Mouse (Mus musculus) heart, adult 9 months (tissue): Measurements from ENCODE around the gene Lhx9.
A peak's percentile ranks its signal among the peaks of the same experiment; 100 is the strongest.

ENCODE experiments used
- DNase-seq, 2 experiments: peaks; one replicate each; pipeline ENCODE4 v3.0.0; 2022; ENCODE audit warnings: low spot score in 2 of 2

The Lhx9 gene

DNA sequence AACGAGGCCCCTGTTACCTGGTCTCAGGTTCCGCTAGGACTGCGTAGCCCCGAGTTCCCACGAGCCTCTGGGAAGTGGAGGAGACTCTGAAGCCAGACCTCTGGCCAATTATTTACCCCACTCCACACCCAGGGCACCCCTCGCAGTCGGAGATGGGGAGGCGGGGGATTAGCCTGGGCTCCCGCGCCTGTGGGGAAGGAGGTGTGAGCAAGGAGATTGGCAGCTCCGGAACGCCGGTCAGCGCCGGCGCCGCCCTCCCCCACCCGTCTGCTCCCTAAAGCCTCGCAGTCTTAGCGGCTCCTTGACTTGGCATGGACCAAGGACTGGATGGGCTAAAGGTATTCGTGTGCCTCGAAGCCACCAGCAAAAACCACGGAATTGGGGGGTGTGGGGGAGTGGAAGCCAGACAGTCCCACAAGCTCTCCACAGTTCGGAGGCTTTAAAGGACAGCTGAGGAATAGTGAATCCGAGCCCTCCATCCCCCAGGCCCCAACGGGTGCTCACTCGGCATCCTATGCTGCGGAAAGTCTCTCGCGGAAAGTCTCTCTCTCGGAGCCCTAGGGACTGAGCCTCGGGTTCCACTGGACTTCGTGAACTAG lies at the start of gene Lhx9:
TSS of gene Lhx9 (minus strand) at position 67 of the 599 bp plus-strand sequence.
- no peak for DNase-seq

- DNase-seq, result no peak
Observed at GRCm38 (mm10) chr1:138896088-138896487, 47.7 kb upstream of the Lhx9 start.

DNA sequence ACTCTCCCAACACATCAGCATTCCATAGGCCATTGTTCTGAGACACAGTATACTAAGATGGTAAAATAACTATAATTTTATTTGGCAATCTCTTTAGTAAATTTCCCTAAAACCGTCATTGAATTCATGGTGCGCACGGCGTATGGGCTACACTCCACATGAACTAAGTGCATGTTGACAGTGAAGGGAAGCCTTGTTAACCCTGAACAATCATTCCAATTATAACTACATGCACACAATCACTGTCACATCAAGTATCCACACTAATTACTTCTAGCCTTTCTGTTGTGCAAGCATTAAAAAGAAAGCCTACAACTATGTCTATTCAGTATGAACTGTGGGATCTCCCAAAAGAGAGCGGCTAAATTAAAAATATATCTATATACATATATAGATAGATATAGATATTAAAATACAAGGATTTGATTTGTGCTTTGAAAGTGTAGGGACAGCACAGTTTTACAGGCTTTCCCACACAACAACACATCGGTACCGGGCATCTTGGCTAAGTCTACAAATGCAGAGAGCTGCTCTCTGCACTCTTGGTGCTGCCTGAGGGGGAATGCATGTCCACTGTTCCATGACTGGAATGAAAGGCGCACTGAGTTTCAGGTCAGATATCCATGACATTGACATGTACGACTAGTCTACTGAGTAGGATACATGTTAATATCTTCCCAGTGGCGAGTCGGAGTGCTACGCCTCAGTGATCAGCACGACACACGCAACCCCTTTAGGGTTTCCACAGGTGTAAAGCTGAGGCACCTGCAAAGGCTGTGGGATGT lies 29.3 kb upstream of the Lhx9 start:
- no peak for DNase-seq

DNA sequence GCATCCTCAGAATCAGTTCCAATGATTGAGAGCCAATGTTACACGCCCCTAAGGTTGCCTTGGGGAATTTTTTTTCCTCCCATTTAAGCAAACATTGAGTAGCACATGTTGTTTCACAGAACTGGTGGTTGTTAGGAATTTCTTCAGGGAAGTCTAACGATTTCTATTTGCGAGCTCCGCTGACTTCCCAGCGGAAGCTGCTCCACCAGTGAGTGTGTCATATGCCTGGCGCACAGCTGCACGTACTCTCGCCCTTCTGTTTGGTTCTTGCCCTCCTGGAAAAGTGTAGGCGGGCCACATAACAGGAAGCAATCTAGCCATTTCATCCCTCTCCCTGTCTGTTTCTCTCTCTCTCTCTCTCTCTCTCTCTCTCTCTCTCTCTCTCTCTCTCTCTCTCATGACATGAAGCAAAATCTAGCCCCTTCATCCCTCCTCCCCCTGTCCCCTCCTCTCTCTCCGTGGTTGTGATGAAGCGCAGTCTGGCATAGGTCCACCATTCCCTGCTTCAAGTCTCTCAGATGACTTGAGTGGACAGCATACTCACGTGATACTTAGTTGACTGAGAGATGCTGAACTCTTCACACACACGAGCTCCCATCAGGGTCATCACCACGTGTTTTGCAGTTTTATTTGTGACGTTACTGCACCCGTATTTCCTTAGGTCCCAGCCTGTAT lies 28.1 kb upstream of the Lhx9 start:
- DNase-seq, result no peak

DNA sequence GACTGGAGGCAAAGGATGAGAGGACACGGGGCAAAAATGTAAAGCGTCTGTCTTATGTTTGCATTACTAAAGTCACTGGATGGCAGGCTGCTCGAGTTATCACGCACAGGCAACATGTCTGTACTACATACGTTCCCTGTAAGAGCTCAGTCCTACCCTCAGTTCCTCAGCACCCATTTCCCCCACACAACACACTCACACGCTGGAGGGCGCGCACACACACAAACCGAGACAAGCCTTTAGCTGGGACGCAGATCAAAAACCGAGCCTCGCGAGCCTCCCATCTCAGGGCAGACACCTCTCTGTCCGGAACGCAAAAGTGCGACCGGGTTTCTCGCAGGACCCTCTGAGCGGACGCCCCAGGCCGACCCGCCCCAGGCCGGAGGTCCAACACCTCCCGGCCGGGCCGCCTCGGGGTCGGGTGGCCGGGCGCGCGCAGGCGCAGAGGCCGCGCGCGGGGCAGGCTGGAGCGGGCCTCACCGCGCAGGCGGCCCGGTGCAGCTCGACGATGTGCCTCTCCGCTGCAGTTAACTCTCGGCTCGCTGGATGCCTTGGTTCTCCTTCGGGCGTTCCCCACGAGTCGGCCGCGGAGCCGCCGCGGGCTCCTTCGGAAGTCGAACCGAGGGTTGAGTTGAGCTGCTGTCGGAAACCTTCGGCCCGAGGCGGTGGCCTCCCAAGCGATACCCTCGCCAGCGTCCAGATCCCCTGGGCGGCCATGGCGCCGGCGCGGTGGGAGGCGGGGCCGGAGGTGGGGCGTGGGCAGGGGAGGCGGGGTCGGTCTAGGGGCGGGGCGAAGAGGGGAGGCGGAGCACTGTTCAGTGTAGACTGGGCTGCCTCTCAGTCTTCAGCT lies 7.9 kb upstream of the Lhx9 start, which contains the start of gene 2310009B15Rik:
TSS of gene 2310009B15Rik (minus strand) at position 752 of the 850 bp plus-strand sequence.
- DNase-seq, result peak; percentile 84 to 85

- DNase-seq, result no peak
Observed at GRCm38 (mm10) chr1:138850823-138851222, 2.4 kb upstream of the Lhx9 start.

- no peak for DNase-seq
Observed at GRCm38 (mm10) chr1:138850161-138850539, 1.8 kb upstream of the Lhx9 start.

GRCm38 (mm10) chr1:138849531-138850160 lies 1.3 kb upstream of the Lhx9 start:
- no peak for DNase-seq

GRCm38 (mm10) chr1:138848026-138848425 lies 351 bp downstream of the Lhx9 start:
- DNase-seq, result no peak

DNA sequence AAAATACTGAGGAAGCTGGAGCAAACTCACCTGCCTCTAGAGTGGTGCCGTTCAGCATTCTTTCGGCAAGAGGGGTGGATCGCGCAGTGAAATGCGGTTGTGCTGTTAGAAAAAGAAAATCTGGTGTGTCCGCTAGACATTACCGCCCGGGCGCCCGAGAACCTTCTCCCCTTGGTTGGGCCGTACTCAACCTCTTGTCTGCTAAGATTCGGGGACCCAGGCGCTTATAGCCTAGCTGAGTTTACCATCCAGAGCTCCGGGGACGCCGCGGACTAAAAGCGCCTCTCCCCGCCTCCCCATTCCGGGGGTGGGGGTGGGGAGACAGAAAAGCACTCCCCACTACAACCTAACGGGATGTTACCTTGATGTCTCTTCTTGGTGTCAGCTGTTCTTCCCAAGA lies 1.2 kb downstream of the Lhx9 start:
- DNase-seq, result no peak

DNA sequence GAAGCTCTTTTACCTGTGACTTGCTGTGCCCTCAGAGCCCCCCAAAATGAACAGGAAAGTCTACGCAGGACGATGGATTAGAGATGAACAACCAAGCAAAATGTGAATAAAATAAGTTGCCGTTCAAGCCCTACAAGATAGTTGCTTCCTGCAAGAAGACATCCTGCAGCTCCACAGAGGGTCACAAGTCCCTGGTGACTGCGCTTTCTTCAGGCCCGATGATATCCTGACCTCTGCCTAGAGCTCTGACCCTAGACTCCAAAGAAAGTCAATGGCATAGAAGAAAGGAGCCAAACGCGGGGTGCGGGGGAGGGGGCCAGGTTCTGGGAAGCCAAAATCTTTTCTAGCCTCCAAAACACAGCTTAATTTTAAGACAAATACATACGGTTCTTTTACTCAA lies 1.8 kb downstream of the Lhx9 start:
- no peak for DNase-seq

DNA sequence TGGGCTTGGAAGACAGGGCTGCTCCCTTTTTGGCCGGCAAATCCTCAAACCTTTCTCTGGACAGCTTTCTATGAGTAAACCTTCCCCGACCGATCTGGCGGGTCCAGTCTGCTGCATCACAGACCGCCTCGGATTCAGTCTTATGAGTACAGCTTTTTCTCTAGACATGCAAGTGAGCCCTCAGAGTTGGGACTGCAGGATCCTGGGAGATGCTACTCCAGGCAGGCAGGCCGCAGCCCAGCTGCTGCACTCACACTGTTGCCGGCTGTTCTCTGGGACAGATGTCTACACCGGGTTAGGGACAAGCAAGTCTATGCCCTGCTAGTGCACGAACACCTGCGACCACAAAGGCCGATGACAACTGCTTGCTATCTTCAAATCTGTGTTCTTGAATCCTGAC lies 2.2 kb downstream of the Lhx9 start:
- no peak for DNase-seq

DNA sequence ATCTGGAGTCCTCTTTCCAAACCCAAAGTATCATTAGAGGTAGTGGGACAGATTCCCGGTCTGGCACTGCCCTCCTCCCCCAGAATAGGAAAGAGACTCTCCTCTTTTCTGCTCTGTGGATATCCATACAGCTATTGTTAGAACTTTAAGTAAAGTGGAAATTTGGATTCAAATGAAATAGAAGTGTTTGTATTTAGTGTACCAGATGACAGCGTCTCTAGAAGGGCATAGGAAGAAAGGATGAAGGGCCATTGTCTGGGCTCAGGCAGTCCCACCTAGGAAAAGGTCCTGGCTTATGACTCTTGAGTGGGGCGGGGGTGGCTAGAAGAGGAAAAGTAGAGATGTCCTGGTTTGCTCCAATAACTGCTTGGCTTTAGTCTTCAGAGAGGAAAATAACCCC lies 2.9 kb downstream of the Lhx9 start:
- DNase-seq, result no peak

DNA sequence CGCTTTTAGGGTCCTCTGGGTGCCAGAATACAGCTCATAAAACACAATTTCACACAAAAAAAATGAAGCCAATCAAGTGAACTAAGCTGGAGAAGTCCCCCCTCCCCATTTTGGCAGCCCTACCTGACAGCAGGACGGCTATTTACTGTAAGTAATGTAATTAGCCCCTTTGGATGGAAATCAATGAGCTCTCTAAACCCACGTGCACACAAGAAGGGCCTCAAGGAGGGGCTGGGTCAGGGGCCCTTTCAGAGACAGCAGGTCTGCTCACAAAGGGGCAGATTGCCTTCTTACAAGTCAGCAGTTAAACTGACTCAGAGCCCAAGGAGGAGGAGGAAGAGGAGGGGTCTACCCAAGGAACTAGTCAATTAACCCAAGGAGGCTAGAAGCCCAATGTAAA lies 4.2 kb downstream of the Lhx9 start:
- no peak for DNase-seq

DNA sequence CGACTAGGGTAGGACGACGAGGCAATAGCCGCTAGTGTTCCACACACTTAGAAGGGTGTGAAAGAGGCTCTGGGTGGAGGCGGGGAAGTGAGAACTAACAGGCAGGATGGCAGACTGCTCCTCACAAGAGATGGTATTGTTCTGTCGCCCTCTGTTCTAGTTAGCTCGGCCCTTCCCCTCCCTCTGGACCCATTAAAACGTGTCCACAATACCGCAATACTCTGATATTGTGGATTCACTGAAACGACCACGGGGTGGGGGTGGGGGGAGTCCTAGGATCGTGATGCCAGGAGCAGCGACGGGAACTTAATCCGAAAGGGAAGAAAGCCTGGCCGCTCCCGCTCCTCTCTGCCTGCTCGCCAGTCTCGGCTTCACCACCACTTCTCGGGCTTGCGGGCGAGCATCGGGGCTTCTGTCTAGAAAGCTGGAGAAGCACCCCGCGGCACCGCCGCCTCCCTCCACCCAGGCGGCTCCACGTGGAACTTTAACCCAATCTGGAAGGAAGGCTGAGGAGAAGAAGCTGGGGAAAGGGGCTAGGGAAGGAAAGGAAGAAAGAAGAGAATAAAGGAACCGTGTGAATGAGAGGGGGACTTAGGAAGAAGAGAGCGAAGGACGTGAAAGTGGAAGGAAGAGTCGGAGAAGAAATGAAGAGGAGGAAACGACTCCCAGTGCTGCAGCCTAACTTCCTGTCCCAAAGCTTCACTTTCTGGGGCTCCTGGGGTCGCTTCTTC lies 4.9 kb downstream of the Lhx9 start:
- no peak for DNase-seq

DNA sequence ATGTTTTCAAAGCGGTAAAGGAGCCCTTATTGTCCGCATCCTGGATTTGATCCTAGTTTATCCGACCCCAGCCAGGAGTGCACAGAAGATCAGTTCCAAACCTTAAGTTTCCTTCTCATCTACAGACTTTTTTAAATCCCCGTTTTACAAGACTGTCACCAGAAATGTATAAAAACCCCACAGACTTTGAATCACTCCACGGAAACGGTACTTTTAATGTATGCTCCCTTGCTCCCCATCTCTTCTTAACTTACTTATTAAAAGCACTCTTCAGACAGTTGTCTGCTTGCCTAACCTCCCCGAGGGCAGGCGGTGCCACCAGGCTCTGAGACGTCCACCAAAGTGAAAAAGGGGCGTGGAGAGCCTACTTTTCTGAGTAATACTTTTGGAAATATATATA lies 5.6 kb downstream of the Lhx9 start:
- no peak for DNase-seq

DNA sequence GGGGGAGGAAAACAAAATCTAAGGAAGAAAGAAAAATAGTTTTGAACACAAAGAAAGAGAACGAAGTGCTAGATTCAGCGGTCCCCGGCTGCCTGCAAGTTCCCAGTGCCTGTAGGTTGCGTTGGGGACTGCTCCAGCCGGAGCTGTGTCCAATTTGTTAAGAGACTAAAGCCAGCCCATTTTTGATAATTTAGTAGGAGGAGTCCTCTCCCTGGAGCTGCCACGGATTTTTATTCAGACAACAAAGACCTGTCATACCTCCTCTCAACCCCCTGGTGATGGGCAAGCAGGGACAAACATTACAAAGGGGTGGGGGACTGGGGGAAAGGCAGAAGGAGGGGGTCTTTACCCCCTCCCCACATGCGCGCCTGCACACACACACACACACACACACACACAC lies 6.1 kb downstream of the Lhx9 start:
- DNase-seq, result no peak

- peak; percentile 26 to 41 for DNase-seq
Observed at GRCm38 (mm10) chr1:138841306-138842095, 6.9 kb downstream of the Lhx9 start.

DNA sequence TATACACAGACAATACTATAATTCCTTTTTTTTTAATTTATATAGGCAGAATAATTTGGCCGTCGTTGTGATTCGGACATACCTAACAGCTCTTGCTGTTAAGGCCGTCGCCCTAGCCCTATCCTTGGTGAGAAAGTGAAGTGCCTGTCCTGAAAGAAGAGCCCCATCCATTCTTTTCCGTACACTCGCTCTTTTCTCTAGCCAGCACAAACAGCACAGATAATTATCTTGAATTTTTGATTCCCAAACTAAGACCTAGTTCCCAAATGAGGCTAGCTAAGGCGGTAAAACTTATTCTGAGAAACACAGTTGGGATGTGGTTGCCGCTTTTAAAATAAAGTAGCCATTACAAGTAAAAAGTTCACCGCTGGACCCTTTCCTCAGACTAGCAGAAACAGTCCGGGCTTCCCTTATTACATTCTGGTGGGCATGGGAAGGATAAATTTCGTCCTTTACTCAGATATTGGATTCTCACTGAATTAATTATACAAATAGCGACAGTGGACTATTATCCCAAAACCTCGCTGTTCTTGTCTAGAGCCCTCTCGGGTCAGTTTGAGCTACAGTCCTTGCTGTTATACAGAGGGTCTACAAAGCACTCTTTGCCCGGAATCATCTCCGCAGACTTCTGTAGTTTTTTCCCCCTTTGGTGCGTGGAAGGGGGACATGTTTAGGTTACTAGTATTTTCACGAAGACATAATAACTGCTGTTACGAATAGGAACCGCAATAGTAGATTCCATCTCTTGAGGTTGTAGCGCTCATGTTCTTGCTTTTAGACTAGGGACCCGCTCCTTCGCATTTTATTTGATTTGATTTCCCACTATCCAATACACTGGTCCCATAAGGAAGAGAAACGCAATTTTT lies 7.7 kb downstream of the Lhx9 start:
- DNase-seq, result no peak
